Mouse (Mus musculus) gastrocnemius, postnatal 10 days (tissue): ENCODE measurements at regions not wholly inside any gene's neighbourhood (a gene's known extent, or its start where the extent isn't known, plus 50 kb on each side); places are given as distances from the start of the nearest gene placed in this dataset.

ENCODE experiments used
- DNase-seq: peaks from one replicate; pipeline ENCODE4 v3.0.0; 2021; ENCODE audit warnings: mixed read lengths

DNA sequence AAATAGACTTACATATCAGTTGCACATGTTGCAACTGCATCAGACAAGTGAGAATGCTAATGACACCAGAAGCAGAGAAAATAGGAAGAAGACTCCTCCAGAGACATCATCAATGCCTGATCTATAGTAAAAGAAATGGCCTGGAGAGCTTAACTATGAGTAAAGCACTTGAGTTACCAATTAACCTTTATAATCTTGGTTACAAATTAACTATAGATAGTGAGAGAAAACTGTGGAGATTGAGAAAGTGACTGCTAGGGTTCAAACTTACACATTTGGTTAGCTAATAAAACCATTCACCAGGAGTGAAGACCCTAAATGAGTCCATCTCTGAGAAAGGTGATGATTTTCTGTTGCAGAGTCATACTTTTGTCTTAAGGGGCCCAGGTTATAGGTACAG, 307.4 kb downstream of the Phex start:
- no peak for DNase-seq

DNA sequence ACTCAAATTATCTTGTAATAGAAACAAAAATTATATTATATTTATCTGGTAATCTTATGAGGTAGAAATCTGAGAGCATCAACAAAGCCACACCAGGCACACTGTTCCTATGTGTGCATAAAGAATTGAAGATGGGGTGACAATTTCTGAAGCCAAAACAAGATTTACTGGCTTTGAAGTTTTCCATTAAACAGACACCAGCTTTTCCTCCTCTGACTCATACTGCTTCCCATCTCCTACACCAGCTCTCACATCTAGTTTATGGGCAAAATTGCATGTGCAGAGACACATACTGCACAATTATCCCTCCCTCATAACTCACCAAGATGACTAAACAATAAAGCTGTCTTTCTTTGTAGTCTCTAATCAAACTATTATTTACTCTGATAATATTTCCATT, 335.1 kb downstream of the Phex start:
- no peak for DNase-seq

DNA sequence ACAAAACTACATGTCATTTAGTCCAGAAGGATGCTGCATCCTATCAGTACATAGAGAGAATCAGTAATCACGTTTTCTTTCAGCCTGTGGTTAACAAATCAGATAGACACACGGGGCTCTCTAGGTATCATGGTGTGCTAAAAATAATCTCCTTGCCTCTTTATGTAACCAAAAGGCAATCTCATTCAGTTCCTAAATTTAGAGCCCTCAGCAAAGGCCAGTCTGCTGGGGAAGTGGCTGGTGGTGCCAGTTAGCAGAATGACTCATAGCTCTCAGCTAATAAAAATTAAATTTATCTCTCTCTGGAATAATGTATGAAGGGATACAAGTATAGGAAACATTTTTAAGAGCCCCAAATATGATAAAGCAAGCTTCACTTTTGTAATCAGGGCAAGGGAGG, 335.5 kb downstream of the Phex start:
- DNase-seq = no peak

DNA sequence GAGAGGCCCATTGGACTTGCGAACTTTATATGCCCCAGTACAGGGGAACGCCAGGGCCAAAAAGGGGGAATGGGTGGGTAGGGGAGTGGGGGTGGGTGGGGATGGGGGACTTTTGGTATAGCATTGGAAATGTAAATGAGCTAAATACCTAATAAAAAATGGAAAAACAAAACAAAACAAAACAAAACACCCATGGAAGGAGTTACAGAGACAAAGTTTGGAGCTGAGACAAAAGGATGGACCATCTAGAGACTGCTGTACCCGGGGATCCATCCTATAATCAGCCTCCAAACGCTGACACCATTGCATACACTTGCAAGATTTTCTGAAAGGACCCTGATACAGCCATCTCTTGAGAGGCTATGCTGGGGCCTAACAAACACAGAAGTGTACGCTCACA, 337.1 kb downstream of the Phex start:
- peak; percentile 34 for DNase-seq

DNA sequence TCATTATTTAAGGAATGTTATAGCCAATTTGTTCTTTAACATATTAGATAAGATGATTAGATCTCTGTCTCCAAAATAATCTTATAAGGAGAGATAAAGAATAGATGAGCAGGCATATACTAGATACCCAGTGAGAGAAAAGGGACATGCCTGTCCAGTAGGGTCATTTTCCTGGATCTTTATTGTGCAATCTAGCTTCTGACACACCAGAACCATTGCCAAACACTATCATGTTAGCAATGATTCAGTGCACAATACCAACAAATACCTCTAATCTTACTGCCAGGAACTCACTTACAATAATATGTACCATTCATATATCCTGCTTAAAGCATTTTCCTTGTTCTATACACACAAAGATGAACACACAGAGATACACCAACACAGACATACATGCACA, 338.9 kb downstream of the Phex start:
- no peak for DNase-seq

DNA sequence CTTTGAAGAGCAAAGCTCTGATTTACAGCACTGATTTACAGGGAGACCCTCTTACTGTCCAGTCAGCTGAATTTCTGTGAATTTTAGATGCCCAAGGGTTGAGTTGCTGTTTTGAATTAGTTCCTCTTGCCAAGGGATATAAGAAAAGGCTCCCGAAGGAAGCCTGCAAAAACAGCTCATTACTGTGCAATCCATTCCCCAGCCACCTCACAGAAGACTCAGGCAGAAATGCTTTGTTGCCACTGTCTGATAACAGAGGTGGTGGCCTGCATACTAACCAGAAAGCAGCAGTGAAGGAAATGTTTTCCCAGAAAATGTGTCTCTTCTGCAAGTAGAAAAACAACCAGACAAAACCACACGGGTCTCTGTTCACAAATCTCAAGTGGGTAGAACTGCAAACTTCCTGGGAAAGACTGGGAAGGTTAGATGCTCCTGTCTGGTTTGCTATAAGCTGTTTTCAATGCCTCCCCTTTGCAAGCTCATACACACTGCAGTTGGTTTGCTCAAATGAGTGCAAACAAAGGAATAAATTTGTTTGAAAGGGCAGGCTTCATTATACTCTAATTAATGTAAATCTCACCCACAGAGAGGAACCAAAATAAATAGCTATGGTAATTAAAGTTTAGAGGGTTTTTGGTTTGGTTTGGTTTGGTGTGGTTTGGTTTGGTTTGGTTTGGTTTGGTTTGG, 363.3 kb downstream of the Phex start:
- no peak for DNase-seq

DNA sequence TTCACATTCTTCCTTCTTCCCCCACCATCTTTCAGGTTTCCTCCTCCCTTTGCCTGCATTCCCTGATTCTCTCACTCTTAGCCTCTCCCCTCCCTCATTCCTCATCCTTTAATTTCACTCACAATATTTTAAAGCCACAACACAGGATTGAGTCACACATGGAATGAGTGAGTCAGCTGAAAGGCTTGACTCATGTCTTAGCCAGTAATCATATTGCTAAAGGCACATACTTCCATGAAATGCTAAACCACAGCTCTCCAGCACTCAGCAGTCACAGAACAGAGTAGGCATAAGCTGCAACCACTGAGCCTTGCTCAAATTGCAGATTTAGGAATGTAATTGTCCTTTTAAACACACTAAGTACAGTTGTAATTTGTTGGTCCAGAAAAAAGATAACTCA, 386.2 kb downstream of the Phex start:
- no peak for DNase-seq

DNA sequence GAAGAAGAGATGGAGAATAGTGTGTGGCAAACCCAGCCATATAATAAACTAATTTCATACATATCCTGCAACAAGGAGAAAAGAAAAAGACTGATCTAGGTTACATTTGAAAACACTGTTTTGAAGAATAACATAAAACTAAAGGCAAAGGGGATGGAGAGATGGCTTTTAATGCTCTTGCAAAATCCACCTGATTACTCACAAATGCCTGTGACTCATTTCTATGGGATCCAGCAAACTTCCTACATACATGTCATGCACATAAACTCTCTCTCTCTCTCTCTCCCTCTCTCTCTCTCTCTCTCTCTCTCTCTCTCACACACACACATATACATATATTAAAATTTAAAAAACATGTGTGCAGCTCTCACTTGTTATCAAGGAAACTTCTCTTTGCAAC, 390.8 kb downstream of the Phex start:
- DNase-seq = no peak

DNA sequence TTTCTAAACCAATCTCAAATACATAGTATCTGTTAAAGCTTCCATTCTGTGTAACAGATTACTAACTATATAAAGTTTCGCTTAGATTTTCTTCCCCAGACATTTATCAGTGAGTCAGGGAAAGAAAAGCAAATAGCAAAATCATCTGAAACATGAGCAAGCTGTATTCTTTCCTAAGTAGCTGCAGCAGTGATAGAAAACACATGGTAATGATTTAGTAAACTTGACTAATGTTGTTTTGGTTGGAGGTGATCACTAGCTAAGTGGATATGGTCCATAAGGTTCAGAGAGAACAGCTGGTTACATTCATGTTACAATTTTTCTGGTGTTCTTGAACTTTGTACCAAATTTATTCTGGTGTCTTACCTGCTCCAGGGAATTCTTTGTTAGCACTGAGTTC, 393.3 kb downstream of the Phex start:
- DNase-seq = no peak

DNA sequence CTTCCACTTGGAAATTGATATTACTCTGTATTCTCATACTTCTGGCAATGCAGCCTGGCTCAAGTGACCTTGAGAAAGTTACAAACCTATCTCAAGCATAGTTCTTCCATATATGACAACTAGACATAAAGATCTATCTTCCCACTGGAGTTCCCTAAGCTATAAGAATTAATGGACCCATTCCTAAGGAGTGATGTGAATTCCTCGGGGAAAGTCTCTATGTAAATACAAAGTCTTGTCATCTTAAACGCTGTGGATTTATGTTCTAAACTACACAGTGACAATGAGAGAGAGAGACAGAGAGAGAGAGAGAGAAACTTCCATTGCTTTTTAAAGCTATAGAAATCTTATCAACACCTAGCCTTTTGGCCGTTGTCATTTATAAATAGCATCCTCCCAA, 394.8 kb downstream of the Phex start:
- DNase-seq = no peak

DNA sequence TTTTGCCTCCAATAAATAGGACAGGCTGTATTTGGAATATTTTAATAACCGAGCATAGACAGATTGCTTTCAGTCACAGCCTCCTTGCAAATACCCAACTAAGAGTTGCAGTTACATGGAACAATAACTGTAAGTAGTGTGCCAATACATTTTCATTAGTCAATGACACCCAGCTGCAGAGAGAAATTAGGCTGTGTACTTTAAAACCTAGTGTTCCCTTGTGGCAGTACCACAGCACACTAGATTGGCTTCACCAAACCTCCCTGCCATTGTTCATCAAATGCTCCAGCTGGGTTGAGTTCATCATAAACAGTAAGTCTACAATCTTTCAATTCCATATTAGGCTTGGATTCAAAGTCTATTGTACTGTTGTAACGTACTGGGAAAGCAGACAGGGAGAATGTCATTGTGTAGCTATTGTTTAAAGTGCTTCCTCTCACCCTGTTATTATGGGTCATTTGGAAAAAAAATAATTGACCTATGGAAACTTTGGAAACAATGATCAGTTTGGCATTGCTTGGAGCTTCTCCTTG, 425.1 kb downstream of the Phex start:
- DNase-seq = no peak

DNA sequence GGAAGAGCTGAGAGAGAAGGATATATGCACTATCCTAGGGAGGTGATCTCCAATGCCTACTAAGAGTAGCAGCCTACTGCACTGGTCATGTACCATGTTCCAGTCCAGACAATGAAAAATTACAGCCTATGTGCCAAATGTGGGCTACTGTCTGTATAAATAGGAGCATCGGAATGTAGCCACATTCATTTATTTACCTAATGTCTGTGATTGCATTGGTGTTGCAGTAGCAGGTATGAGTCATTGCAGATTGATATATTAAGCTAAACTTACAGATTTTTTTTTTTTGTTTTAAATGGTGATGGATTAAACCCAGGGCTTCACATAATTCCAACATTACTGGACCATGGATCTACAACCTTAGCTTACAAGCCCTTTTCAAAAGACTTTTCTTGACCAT, 468.0 kb downstream of the Phex start:
- DNase-seq = no peak

DNA sequence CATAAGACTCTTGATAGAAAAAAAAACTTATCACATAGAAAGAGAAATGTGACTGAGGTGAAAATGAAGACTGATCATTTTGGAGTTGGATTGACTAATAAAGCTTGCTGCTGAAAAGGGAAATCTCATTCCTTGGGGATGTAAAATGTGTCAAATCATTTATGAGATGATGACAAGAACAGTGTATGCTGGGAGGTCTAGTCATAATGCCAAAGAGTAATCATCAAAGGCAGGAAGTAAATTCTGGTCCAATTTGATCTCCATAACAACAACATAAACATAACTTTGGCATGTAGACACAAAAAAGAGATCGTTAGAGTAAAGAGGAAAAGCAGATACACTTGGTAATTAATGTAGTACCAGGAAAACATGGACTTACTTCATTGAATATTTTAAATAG, 470.9 kb downstream of the Phex start:
- no peak for DNase-seq

DNA sequence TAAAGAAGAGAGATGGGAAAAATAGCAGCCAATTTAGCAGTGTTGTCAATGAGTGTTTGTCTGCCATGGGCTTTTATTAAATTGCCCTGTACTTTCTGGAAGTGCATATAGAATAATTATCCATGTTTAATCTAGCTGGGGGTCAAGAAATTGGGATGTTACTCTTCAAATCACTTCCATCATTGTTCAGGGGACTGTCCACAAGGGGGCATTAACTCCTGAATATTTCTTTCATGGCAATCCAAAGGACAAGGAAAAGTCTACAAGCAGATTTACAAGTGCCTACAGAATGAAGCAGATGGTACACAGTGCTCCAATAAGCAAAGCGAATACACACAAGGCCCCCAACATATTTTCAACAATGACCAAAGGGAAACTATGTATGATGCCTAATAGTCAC, 501.7 kb downstream of the Phex start:
- no peak for DNase-seq
